Mouse (Mus musculus) mammary gland, adult 2 months (tissue): Measurements from ENCODE around the gene Pafah1b3. TPM values are rescaled to one million over a fixed set of nuclear protein-coding genes. Genes with fewer than 3 reads are reported as not detected.

Experiments
- polyA plus RNA-seq: library from polyadenylated mRNA; depleted of rRNA; stranded (reverse); fragments of >200 nt; gene quantifications from 2 replicates; pipeline ENCODE4 v1.2.3, GENCODE M21; 2012; ENCODE audit warnings: low replicate concordance; rRNA removed

Gene Pafah1b3
- polyA plus RNA-seq, result 37.8 and 49.3 TPM in 2 replicates

DNA sequence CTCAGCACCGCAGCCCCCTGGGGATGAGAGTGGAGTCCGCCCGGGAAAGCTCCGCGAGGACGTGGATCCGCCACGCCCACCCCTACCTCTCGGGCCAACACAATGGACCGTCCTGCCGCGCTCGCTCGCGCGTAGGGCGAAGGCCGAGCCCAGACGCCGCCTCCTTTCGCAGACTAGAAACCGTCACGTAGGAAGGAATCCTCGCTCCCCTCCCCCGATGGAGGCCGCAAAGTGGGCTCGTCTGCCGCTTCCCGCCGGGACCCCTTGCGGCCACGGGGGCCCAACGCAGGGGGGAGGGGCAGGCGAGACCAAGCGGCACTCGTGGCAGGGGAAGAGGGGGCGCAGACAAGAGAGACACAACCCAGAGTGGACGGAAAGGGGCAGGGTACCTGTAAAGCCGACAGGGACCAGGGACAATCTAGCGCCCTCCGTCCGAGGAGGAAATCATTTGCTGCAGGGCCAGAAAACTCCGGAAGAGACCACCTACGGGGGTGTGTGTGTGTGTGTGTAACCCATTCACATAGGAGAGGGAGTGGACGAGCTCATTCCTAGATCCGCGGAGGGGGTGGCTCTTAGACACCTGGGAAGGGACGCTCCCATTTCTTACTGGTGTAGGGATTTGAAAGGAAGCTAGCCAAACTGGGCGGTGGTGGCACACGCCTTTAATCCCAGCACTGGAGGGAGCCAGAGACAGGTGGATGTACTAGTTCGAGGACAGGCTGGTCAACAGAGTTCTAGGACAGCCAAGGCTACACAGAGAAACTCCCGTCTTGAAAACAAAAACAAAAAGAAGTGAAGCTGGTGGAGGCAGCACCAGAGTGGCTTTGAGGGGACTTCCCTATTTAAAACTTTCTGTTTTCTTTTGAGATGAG is at the start of gene Pafah1b3:
Pafah1b3 (minus strand) TSS at position 533 of the 872 bp plus-strand sequence.

DNA sequence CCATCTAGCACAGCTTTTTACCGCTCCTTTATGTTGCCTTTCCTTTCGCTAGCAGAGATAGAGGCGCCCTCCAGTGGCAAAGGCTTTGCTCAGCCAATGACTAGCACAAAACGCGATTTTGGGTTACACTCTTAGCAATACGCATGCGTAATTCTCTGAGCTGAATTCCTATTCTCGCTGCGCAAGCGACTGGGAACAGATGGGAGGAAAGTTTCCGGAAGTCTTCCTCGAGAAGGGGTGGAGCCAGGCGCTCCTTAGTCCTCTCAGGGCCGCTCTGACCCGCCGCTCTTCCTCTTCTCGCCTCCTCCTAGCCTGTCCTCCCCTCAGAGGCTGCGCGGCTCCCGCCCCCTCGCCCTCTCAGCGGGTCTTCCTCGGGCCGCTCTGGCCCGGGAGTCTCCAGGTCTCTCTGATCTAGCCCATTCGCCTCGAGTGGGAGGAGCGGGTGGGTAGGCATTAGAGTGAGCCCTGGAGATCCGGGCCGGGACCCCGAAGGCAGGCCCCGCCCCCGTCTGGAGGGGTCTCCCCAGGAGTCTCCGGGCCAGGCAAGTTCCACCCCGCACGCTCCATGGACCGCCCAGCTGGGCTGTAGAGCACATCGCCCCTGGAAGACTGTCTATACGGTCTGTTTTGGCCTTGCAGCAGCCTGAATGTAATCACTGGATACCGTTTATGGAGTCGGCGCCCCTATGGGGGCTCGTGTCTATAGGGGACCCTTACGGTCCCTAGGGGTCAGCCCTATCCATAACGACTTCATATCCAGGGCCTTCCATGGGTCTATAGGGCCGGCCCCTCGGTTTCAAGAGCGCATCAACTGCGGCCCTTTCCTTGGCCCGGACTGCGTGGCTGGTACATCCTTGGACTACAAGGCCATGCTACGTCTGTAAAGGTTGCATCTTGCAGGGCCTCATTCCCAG is 19.0 kb upstream of the Pafah1b3 start, which contains the start of gene Megf8:
Megf8 (plus strand) TSS at position 633 of the 914 bp plus-strand sequence.

DNA sequence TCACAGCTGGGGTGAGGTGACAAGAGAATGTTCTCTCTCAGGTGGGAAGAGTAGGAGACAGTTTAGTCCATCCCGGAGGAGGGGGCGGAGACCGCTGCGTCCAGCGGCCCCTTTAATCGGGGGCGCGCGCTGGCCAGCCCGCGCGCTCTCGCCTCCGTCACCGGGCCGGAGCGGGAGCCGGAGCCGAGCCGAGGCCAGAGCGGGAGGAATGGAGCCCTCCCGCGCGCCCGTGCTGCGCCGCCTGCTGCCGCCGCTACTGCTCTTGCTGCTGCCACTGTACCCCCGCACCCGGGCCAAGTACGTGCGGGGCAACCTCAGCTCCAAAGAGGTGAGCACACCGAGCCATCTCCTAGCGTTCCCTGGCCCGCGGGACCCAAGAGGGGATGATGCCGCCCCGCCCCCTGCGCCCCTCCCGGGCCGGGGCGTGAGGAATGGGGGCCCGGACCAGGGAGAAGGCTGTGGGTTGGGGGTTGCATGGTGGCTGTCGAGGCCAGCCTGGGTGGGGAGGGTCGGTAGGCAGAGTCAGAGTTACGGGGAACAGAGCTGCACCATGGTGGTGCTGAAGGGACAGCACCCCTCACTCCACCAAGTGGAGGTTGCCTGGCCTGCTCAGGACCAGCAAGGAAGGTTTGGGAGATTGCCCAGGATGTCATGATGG is 8.3 kb upstream of the Pafah1b3 start, which contains the start of gene Tmem145:
Tmem145 (plus strand) TSS at position 151 of the 658 bp plus-strand sequence.

DNA sequence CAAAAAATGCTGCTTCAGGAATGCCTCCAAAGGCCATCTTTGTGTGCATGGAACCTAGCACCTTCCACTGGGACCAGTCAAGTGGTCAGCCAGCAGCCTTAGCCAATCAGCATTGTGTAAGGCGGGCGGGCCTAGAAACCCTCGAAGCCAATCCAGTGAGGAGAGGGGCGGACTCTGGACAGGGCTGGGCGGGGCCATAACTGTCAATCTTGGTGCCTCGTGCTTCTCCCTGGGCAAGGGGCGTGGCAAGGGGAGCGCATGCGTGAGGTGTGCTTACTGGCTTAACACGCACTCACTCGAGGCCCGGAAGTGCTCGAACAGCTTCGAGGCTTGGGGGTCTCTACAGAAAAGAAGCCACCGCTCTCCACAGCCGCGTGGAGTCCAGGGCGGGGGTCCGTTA is 3.3 kb upstream of the Pafah1b3 start, which contains the start of gene Prr19:
Prr19 (plus strand) TSS at position 349 of the 400 bp plus-strand sequence.

DNA sequence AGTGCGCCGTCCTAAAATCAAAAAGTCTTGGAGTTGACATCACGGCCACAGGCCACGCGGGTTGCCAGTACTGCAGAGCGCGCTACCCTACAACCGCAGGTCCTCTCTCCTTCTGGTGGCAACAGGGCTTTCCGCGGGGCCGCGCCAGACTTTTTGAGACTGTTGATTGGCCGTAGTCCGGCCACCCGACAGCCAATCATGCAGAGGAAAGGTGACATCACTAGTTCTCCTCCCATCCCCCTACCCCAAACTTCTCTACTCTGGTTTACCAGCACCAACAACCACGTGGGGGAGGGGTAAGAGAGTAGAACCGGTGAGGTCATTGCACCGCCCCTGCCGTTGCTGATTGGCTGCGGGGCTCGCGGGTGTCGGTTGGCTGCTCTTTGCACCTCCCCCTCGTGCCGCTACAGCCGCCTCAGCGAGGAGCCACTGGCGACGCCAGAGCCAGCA is 30.5 kb downstream of the Pafah1b3 start, which contains the start of gene Cic:
Cic (plus strand) TSS at position 404 of the 450 bp plus-strand sequence.

DNA sequence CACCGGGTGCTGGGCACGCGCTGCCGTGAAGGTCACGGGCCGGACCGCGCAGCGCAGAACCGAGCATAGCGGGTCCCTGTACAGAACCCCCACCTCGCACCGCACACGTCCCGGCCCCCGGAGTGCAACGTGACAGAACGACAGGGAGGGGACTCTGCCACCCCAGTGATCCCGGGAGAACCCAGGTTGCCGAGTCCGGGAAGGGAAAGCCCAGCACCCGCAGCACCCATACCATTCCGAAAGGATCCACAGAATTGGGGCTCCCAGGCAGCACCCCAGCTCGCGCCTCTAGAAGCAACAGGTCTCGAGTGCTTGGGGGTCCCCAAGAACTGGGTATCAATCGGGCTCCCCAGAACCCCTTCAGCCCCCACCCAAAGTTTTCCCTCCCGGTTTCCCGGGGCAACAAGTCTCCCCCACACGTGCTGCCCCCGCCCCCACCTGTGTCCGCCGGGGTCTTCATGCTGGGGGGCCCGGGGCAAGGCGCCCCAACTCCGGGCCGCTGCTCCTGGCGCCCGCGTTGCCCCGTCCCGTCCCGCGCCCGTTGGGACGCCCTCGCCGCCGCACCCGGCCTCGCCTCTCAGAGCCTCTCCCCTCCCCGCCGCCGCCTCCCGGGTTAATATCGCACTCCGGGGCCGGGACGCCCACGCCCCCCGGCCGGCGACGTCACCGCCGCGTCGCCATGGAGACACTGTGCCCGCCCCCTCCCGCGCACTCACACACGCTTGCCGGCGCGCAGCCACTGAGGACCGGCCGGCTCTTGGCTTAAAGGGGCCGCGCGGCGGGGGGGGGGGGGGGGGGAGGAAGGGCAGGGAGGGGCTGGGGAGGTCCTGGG is 47.4 kb downstream of the Pafah1b3 start, which contains the start of gene Erf:
Erf (minus strand) TSS at position 621 of the 832 bp plus-strand sequence.

Other genes with a start within 250 kb of the Pafah1b3 start
- 25.8 and 38.3 TPM in 2 replicates for gene Grik5, start 225.6 kb downstream of the Pafah1b3 start, polyA plus RNA-seq
- 32.4 and 58.6 TPM in 2 replicates for gene Zfp574, start 225.4 kb downstream of the Pafah1b3 start, polyA plus RNA-seq
- 9.9 and 39.4 TPM in 2 replicates for gene Pou2f2, start 118.3 kb downstream of the Pafah1b3 start, polyA plus RNA-seq
- gene Dedd2, start 77.4 kb downstream of the Pafah1b3 start, polyA plus RNA-seq, result 35.6 and 56.0 TPM in 2 replicates
- 16.0 and 24.9 TPM in 2 replicates for gene Zfp526, start 76.6 kb downstream of the Pafah1b3 start, polyA plus RNA-seq
- gene Gsk3a, start 60.1 kb downstream of the Pafah1b3 start, polyA plus RNA-seq, result 125 and 143 TPM in 2 replicates
- gene Erf, start 47.2 kb downstream of the Pafah1b3 start, polyA plus RNA-seq, result 28.1 and 66.5 TPM in 2 replicates
- 74.8 and 156 TPM in 2 replicates for gene Cic, start 30.3 kb downstream of the Pafah1b3 start, polyA plus RNA-seq
- gene Prr19, start 3.4 kb upstream of the Pafah1b3 start, polyA plus RNA-seq, result 0.11 TPM in 1 of 2 replicates, not detected in the other
- 0.06 and 0.16 TPM in 2 replicates for gene Tmem145, start 8.1 kb upstream of the Pafah1b3 start, polyA plus RNA-seq
- 37.0 and 62.0 TPM in 2 replicates for gene Megf8, start 19.2 kb upstream of the Pafah1b3 start, polyA plus RNA-seq
- 1.6 and 9.7 TPM in 2 replicates for gene Cnfn, start 71.7 kb upstream of the Pafah1b3 start, polyA plus RNA-seq
- 870 and 942 TPM in 2 replicates for gene Lipe, start 100.7 kb upstream of the Pafah1b3 start, polyA plus RNA-seq
- gene Cxcl17, start 114.9 kb upstream of the Pafah1b3 start, polyA plus RNA-seq, result 4.4 and 7.6 TPM in 2 replicates
- 13.5 and 19.3 TPM in 2 replicates for gene Ceacam1, start 179.6 kb upstream of the Pafah1b3 start, polyA plus RNA-seq
- gene Ceacam2, start 241.9 kb upstream of the Pafah1b3 start, polyA plus RNA-seq, result 0.27 TPM in 1 of 2 replicates, not detected in the other